Mouse (Mus musculus): ENCODE results near the gene Megf6.

Gene Megf6

GRCm38 (mm10) chr4:154170506-154171150 is at the start of gene Megf6:
TSS of gene Megf6 (plus strand) at chr4:154170730.
- in situ Hi-C loops (cut with MboI, MseI), result no loop called here

GRCm38 (mm10) chr4:154121800-154122199 is 48.7 kb upstream of the Megf6 start:
- in situ Hi-C loops (cut with MboI, MseI), result no loop called here

- in situ Hi-C loops (cut with MboI, MseI), result no loop called here
Observed at GRCm38 (mm10) chr4:154122374-154122773, 48.2 kb upstream of the Megf6 start.

GRCm38 (mm10) chr4:154123553-154123952 is 47.0 kb upstream of the Megf6 start:
- in situ Hi-C loops (cut with MboI, MseI), result no loop called here

GRCm38 (mm10) chr4:154125202-154125601 is 45.3 kb upstream of the Megf6 start:
- in situ Hi-C loops (cut with MboI, MseI), result no loop called here

GRCm38 (mm10) chr4:154127273-154127672 is 43.3 kb upstream of the Megf6 start:
- in situ Hi-C loops (cut with MboI, MseI), result no loop called here

- in situ Hi-C loops (cut with MboI, MseI), result no loop called here
Observed at GRCm38 (mm10) chr4:154129950-154130349, 40.6 kb upstream of the Megf6 start.

GRCm38 (mm10) chr4:154131894-154132293 is 38.6 kb upstream of the Megf6 start:
- in situ Hi-C loops (cut with MboI, MseI), result no loop called here

- in situ Hi-C loops (cut with MboI, MseI), result no loop called here
Observed at GRCm38 (mm10) chr4:154134803-154135202, 35.7 kb upstream of the Megf6 start.

- in situ Hi-C loops (cut with MboI, MseI), result no loop called here
Observed at GRCm38 (mm10) chr4:154137139-154137538, 33.4 kb upstream of the Megf6 start.

GRCm38 (mm10) chr4:154139671-154140181 is 30.8 kb upstream of the Megf6 start:
- in situ Hi-C loops (cut with MboI, MseI), result loop anchor here (10.0 kb wide), 1 partner anchor 1685 kb away; no protein-coding TSS in a partner anchor

- in situ Hi-C loops (cut with MboI, MseI), result loop anchor here (10.0 kb wide), 1 partner anchor 1685 kb away; no protein-coding TSS in a partner anchor
Observed at GRCm38 (mm10) chr4:154140182-154140212, 30.5 kb upstream of the Megf6 start, which contains the start of gene Trp73. TSS of gene Trp73 (minus strand) at chr4:154140208.

GRCm38 (mm10) chr4:154140213-154141008 is 30.1 kb upstream of the Megf6 start:
- in situ Hi-C loops (cut with MboI, MseI), result loop anchor here (10.0 kb wide), 1 partner anchor 1686 kb away; no protein-coding TSS in a partner anchor

- in situ Hi-C loops (cut with MboI, MseI), result loop anchor here (10.0 kb wide), 1 partner anchor 1686 kb away; no protein-coding TSS in a partner anchor
Observed at GRCm38 (mm10) chr4:154141009-154141867, 29.3 kb upstream of the Megf6 start.

- in situ Hi-C loops (cut with MboI, MseI), result loop anchor here (10.0 kb wide), 1 partner anchor 1688 kb away; no protein-coding TSS in a partner anchor
Observed at GRCm38 (mm10) chr4:154142211-154143040, 28.1 kb upstream of the Megf6 start, which contains the start of gene Wrap73. TSS of gene Wrap73 (plus strand) at chr4:154142372.

GRCm38 (mm10) chr4:154144712-154145111 is 25.8 kb upstream of the Megf6 start:
- in situ Hi-C loops (cut with MboI, MseI), result loop anchor here (10.0 kb wide), 1 partner anchor 1690 kb away; no protein-coding TSS in a partner anchor

- in situ Hi-C loops (cut with MboI, MseI), result loop anchor here (10.0 kb wide), 1 partner anchor 1692 kb away; no protein-coding TSS in a partner anchor
Observed at GRCm38 (mm10) chr4:154146342-154146741, 24.2 kb upstream of the Megf6 start.

- in situ Hi-C loops (cut with MboI, MseI), result loop anchor here (10.0 kb wide), 1 partner anchor 1451 kb away; the partner anchor contains the start of gene Slc35e2
Observed at GRCm38 (mm10) chr4:154154104-154154503, 16.4 kb upstream of the Megf6 start.

GRCm38 (mm10) chr4:154156050-154156449 is 14.5 kb upstream of the Megf6 start:
- in situ Hi-C loops (cut with MboI, MseI), result loop anchor here (10.0 kb wide), 1 partner anchor 1449 kb away; the partner anchor contains the start of gene Slc35e2

GRCm38 (mm10) chr4:154157970-154158662 is 12.4 kb upstream of the Megf6 start:
- in situ Hi-C loops (cut with MboI, MseI), result loop anchor here (10.0 kb wide), 1 partner anchor 1447 kb away; the partner anchor contains the start of gene Slc35e2
